Mouse (Mus musculus): ENCODE results near the gene Tmem260.

The Tmem260 gene

DNA sequence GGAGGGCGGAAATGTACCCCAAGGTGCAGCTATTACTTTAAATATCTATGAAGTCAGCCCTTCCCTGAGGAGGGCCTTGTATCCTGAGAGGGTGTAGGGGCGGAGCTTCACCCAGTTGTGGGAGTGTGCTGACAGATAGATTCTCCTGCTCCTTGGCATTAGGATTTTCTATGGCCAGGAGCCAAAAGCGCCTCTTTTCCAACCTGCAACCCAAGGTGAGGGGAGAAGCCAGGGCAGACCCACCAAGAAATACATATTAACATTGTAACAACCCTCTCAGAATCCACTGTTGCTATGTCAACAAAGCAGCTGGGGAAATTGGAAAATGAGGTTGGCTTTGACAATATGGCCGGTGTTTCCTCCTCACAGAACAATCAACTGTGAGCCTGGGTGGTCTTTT is 107.3 kb downstream of the Tmem260 start:
- no peak for DNase-seq (ENCODE audit: low spot score in 2 of 2)

DNA sequence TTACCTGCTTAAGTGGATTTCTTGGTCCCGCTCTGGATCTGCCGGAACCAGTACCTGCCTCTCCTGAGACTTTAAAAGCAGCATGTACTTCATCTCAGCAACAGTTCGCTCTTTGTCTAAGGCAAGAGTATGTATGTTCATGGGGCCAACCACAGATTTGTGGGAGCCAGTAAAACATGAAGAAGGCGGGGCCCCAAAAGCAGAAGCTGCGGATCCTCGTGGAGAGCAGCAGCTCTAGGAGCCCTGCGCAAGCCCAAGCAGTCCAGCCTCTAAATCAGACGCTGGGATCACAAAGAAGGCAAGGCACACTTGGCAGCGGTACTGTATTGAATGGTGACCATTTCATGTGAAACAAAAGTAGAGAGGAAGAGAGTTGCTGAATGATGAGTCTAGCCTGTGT is 107.8 kb downstream of the Tmem260 start:
- no peak for DNase-seq (ENCODE audit: low spot score in 2 of 2)

DNA sequence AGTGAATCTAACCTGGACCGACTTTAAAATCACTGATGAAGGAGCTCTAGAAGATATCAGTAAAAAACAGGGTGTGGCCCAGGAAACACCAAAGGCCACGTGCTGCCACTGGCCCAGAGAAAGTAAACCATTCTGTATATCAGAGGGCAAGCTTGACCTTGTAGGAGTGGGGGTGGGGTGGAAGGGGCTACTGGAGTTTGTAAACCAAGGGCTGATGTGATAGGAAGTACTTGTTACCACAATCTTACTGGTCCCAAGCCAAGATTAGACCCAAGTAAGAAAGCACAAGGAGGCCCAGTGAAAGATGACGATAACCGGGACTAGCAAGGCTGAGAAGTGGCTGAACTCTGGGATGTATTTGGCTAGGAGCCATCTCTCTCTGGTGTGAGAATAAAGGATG is 113.1 kb downstream of the Tmem260 start:
- no peak for DNase-seq (ENCODE audit: low spot score in 2 of 2)

DNA sequence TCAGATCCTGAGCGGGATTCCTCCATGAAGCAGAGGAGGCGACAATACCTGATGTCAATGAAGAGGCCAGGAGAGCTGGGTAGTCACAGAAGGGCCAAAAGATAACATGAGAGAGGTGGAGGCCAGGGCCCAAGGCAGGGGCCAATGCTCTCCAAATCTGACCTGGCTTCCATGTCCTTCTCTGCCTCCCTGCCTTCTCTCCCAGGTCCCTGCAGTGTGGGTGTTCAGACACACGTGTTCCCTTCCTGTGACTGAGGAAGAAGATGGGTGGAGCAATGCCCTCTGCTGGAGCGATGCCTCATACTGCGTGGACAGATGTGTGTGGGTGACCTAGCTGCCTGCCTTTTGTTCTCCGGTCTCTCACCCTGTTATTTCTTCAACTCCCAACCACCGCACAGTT is 113.8 kb downstream of the Tmem260 start:
- no peak for DNase-seq (ENCODE audit: low spot score in 2 of 2)

DNA sequence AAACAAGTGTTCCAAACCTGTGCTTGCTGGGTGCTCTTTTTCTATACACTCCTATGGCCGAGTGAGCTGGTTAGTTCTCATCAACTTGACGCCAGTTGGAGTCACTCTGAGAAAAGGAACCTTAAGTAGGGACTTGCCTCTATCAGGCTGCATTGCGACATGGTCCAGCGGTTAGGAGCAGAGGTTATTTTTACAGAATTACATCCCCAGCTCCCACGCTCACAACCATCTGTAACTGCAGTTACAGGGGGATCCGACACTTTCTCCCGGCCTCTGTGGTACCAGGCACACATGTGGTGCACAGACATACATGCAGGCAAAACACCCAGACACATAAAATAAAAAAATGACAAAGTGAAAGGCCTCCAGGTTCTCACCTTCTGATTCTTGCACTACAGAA is 120.7 kb downstream of the Tmem260 start:
- no peak for DNase-seq (ENCODE audit: low spot score in 2 of 2)
